Mouse (Mus musculus) mesoderm, embryonic 11.5 days (tissue): ENCODE data around the gene Fcho1.
"Not testable (repeated sequence)": the region's sequence is repeated elsewhere in the genome, so short reads cannot be mapped to it uniquely, and the experiment has no call there.

Source experiments
- DNase-seq: peaks from one replicate; pipeline ENCODE4 v3.0.0-alpha.2; 2012; ENCODE audit warnings: low read depth, low spot score

The Fcho1 gene

DNA sequence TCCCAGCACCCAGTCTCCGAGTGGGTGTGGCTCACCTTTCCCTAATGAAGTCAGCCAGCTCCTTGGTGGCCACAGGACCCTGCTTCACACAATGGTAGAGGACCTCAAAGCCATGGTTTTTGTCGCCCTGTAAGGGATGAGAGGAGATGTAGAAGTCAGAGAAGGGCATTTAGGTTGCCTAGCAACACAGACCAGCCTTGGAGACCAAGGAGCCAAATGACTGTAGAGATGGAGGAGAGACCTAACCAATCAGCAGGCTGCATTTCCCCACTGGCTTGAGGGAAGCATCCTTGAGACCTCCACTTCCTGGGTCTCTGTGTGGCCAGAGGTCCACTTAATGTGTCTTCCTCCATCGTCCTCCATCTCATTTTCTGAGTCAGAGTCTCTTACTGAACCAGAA, 7.3 kb downstream of the Fcho1 start:
- DNase-seq = no peak

DNA sequence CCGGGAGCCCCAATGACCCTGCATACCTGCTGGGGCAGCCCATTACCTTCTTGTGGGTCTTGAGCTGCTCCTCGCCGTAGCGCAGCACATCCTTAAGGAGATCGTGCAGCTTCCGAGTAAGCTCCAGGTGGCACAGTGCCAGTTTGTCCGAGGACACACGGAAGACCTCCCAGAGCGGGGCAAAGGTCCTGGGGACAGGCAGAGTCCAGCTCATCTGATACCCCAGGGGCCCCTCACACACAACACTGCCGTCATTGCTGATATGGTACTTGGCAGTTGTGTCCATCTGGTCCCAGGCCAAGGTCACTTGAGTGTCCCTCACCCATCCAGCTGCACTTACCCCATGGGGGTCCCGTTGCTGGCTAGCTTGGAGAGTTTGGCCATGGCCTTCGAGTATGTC, 8.4 kb downstream of the Fcho1 start:
- DNase-seq = no peak

DNA sequence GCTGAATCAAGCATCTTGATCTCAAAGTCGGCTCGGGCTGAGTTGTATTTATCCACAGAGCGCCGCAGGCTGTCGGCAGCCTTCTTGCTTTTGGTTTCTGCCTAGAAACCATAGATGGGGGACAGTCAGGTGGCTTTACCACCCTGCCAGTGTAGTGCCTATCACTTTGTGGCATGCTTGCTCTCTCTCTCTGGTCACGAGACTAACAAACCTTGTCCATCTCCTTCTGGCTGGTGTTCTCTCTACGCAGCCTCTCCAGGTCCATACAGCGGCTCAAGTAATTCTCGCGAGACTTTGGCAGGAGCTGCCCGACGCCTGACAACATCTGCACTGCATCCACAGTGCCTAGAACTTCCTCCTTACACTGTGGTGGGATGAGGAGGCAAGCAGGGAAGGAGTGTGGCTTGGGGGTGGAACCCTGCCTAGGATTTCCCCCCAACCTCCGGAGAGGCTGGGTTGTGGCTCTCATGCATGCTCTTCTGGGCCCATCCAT, 8.9 kb downstream of the Fcho1 start:
- no peak for DNase-seq

DNA sequence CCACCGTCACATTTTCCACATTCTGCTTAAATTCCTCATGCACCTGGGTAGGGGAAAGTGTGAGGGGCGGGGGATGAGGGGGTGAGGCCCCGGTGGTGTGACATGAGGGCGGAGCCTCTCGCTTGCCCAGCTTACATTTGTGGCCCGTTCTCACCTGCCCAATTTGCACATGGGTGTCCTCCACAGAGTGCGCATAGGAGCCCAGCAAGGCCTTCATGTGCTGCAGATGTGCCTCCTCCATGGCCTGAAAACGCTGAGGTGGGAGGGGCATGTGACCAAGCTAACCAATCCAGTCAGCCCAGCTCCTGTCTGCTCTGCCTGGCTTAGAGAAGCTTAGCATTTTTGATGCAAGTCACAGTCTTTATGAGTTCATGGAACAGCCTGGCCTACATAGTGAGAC, 10.0 kb downstream of the Fcho1 start:
- DNase-seq = no peak

DNA sequence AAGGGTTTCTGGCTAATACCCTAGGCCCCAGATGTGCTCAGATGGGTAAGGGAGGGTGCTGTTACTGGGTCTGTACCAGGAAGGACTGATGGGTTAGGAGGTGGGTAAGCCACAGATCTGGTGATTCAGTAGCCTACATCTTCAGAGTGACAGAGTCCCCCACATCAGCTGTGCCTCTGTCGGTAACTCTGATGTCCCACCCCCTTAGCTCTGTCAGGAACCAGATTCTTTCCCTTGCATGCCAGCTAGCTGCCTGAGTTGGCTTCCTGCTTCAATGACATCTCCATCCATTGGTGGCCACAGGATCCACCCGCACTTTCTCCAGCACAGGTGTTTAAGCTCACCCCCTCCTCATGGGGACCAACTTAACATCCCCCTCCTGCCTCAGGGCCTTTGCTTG, 13.9 kb downstream of the Fcho1 start:
- DNase-seq = no peak

DNA sequence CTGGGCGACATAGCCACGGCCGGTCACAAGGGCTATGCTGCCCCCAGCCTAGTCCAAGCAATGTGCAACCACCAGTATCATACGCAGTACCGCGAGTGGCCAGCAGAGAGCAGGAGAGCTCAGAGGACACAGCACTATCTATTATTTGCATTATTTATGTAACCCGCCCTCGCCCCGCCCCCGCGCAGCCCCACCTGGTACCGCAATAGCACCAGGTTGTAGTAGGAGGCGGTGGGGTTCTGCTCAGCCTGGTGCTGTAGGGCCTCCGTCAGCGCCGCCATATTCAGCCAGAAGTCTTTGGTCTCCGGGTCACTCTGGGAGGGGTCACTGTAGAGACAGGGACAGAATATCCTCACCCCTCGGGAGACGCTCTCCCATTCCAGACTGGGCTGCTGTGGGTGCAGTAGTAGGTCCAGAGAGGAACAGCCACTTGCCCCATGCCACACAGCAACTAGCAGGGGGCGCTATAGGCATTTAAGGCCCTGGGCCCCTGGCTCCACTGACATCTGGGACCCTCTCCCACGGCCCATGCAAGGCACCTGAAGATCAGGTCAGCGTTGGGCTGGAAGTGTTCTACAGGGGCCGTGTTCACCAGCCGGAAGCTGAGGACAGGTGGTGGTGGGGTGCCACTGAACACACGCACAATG, 15.6 kb downstream of the Fcho1 start:
- peak; percentile 83 for DNase-seq

DNA sequence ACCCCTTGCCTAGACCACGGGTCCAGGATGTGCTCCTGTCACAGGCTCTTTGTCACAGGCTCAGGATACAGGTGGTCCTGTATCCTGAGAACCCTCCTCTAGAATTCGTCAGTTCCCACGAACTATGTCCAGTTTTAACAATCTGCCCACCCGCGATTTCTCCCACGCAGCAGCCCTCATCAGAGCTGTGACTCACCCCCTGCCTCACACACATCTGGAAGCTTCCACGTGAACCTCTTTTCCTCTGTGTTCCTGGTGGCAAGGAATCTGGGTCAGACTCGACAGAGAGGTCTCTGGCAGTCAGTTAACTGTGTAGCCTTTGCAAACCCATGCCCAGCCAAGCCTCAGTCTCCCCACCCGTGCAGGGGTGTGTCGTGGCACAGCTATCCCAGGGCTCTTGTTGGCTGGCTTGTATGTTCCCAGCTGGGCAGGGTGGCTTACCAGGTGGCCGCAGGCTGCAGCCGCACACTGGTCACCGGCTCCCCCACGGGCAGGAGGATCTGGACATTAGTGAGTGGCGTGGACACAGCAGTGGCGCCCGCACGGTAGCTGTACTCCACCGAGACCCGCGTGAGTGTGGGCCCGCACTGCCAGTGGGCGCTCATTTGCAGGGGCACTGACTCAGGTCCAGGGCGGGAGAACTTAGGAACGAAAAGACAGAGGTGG, 16.2 kb downstream of the Fcho1 start:
- DNase-seq = no peak

DNA sequence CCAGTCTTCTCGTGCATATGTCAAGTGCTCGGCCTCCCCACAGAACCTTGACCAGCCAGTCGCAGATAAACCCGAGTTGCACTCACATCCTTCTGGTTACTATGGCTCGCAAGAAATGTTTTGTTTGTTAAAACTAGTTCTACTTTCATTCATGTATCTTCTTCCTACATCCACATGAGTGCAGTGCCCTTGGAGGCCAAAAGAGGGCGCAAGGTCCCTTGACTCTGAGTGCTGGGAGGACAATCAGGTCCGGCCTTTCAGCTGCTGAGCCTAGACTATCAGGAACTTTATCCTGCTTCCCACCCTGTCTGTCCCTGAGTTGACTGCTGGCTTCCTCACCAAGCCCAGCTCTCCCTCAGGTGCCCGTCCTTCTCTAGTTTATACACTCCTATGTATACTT, 17.6 kb downstream of the Fcho1 start:
- peak; percentile 64 for DNase-seq

DNA sequence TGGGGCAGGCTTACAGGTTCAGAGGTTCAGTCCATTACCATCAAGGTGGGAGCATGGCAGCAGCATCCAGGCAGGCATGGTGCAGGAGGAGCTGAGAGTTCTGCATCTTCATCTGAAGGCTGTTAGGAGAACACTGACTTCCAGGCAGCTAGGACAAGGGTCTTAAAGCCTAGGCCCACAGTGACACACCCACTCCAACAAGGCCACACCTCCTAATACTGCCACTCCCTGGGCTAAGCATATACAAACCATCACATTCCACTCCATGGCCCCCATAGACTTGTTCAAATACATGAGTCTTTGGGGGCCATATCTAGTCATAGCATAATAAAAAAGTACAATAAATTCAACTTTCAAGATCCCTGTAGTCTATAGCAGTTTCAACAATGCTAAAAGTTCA, 22.1 kb downstream of the Fcho1 start:
- DNase-seq = not testable (repeated sequence)

DNA sequence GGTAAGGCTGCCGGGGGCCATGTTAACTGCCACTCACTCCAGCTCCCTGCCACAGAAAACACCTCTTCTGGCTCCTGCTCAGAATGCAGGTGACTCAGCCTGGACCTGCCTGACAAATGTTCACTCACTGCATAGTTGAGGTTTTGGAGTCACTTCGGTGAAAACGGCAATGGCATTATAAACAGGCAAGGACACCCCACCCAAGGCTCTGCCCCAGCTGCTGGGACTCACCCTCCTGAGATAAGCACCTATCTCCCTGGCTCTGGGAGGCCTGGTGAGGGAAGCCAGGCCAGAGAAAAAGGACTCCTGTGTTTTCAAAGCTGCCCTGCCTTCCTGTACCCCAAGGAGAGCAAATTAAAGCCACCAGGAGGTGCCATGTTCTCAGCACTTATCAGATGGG, 22.6 kb downstream of the Fcho1 start:
- DNase-seq = no peak

DNA sequence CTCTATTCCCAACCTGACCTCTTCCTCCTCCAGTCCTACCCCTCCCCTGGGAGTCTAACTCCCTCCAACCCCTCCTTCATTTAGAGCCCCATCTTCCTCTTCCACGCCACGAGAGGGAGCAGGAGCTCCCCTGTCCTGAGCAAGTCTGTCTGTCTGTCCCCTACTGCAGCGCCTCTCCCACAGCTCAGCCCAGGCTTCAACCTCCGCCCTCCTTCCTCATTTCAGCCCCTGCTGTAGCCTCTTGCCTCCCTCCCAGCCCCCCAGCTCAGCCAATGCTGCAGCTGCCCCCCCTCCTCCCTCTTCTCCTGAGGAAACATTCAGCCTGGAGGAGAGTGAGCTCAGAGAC, 23.5 kb downstream of the Fcho1 start:
- no peak for DNase-seq

DNA sequence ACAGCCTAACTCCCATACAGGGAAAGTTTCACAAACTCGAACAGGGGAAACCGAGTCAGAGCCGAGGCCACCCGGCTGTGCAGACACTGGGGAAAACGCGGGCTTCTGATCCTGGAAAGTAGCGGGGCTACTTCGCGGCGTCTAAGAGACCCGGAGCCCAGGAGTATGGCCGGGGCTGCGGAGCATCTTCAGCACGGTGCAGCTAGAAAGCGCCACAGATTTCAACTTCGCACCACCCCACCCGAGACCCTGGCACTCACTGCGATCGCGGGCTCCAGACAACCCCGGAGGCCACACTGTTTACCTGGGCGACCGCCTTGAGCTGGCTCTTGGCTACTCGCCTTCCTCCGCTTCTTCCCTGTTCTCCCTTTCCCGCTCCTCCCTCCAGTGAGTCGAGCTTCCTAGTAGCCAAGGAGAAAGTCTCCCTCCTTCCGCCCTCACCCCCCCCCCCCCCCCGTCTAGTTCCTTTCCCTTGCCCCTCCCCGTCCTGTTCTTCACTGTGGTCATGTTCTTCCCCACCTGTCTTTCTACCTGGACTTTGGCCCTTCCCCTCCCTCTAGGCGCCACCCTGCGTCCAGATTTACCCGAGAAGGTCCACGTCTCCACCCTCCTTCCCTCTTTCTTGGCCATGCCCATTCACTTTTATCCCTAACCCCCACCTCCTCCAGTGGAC, 24.0 kb downstream of the Fcho1 start, which contains the start of gene B3gnt3:
Gene B3gnt3 (minus strand): TSS at position 376 of the 673 bp plus-strand sequence.
- no peak for DNase-seq

DNA sequence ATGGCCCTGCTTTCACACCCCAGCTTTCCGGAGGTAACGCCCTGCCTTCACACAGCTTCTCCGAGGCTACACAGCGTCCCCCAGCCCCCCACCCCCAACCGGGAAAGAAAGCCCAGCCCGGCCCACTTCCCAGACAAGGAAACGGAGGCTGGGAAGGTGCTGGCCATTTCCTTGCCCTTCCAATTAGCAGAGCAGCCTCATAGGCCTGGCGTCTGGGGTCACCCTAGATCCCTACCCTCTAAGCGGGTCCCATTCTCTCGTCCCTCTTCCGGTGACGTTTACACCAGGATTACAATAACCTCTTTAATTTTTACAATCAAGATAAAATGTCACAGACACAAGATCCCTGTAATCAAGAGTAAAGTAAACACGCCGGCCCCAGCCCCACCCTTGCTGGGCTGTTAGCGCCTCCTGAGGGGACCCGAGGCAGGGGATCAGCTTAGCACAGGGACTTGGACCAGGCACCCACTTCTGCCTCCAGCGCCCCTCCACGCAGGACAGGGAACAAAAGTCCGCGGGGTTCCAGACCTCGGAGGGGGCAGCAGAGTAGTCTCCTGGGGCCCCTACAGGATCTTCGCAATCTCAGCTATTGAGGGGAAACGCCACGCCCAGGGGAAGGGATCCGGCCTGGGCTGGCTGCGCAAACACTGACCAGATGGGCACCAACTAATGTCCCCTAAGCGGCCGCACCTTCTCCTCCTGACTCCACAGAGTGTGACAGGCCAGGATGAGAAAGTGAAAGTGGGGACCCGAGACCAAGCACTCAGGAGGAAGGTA, 24.8 kb downstream of the Fcho1 start:
- no peak for DNase-seq

DNA sequence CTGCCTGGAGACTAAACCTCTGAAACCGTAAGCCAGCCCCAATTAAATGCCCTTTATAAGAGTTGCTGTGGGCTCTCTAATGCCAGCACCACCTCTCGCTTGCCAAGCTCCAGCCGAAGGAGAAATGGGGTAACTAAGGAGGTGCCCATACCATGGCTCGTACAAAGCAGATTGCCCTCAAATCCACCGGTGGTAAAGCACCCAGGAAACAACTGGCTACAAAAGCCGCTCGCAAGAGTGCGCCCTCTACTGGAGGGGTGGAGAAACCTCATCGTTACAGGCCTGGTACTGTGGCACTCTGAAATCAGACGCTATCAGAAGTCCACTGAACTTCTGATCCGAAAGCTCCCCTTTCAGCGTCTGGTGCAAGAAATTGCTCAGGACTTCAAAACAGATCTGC, 30.1 kb downstream of the Fcho1 start:
- not testable (repeated sequence) for DNase-seq

DNA sequence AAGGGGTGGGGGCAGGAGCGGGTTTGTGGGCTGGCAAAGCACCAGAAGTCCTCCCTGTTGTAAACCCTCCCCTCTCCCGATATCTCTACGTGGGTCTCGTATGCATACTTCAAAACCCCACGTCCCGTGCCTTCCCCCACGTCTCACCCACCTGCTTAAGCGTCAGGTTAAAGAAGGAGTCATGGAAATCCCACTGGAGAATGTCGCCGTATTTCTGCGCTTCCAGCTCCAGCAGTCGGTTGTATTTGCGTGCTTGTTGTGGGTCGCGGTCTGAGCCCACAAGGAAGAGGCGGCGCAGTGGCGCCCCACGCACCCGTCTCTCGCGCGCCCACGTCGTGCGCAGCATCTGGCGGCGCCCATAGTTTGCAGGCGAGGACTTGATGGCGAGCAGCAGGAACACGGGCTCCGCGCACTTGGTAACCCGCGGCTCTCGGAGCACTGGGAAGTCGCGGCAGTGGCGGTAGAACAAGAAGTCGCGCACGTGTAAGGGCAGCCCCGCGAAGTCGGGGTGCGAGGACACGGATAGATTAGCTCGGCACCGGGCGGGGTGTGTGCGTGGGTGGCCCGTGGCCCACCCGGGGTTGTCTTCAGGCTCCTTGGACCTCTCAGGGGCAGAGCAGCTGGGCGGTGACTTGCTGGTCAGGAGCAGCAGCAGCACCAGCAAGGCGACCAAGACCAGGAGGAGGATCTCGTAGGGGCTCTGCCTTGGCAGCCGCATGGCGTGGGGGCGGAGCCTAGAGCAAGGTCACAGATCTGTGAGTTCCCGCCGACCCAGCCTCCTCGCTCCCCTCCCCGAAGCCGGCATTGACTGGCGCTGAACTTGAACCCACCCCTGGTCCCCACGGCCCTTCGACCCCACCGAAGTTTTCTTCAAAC, 32.1 kb downstream of the Fcho1 start:
- no peak for DNase-seq

DNA sequence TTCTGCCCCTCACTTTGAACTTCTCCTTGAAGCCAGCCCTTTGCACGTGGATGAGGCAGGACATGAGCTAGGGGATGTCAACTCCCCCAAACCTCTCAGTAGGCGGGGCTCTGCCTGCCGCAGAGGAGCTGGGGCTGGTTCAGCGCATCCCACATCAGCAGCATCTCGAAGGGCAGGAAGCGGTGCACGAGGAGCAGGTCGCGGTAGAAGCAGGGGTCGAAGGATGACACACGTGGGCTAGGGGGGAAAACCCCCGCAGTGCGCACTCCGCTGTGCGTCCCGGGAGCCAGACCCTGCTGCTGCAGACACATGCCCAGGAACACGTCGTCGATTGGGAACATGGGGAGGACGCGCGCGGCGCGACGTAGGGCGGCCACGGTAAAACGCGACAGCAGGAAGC, 33.0 kb downstream of the Fcho1 start:
- no peak for DNase-seq

DNA sequence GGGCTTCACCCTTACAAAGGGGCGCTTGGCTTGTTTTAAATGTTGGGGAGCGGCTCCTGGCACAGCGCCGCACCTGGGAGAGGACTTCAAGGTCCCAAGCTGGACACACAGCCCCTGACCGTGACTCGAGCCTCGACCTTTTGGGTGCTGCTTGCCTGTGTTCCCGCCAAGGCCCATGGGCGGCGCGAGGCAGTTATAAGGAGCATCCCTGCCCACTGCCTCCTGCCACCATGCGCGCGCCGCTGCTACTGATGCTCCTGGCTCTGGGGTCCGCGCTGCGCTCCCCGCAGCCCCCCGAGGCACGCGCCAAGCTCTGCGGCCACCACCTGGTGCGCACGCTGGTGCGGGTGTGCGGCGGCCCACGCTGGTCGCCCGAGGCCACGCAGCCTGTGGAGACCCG, 36.5 kb downstream of the Fcho1 start, which contains the start of gene Insl3:
Gene Insl3 (plus strand): TSS at position 187 of the 400 bp plus-strand sequence.
- DNase-seq = no peak

DNA sequence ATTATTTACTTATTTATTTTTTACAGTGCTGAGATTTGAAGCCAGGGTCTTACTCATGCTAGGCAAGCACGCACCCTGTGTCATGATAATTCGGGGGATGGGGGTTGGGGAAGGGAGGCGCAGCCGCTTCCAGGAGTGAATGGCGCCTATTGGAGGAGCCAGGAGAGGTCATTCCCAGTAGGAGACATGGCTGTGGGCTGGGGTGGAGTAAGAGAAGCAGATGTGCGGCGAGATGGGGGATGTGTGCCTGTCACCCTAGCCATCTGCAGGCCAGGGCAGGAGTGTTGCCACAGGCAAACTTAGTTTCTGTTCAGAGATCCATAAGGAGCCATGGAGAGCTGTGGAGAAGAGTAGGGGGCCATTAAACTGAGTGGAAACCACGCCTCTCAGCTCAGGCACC, 37.9 kb downstream of the Fcho1 start:
- DNase-seq = no peak

DNA sequence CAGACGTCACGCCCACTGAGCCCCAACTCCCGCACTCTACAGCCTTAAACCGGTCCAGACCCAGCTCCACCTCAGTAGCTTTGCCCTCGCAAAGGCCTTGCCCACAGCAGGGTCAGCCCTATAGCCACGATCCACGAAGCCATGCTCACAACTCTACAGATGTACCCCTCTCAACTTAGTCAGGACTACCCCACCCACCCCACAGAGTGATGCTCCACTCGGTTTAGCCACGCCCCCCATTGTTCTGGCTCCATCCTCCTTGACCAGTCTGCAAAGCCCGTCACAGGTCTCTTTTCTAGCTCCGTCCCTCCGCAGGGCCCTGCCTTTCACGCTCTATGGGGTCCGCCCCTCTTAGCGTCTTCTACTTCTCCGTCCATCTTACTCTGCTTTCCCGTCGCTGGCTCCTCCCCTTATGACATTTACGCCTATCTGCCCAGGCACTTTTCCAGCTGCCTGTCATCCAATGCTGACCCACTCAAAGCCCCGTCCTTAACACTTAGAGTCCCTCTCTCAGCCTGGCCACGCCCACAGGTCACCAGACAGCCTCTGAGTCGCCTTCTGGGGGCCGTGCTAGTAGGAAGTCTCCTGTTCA, 39.3 kb downstream of the Fcho1 start:
- no peak for DNase-seq

DNA sequence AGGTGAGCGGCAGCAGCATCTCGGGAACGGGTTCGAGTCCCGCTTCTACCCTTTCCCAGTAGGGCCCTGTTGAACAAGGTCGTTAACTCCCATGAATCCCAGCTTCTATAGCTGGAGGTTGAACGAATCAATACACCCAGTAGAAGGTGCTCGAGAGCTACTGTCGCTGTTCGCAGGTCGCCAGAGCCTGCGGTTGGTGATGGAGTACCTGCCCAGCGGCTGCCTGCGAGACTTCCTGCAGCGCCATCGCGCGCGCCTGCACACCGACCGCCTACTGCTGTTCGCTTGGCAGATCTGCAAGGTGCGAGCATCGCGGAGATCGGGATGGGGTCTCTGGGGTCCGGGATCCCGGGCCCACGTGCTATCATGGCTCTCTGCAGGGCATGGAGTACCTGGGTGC, 39.9 kb downstream of the Fcho1 start:
- DNase-seq = no peak

DNA sequence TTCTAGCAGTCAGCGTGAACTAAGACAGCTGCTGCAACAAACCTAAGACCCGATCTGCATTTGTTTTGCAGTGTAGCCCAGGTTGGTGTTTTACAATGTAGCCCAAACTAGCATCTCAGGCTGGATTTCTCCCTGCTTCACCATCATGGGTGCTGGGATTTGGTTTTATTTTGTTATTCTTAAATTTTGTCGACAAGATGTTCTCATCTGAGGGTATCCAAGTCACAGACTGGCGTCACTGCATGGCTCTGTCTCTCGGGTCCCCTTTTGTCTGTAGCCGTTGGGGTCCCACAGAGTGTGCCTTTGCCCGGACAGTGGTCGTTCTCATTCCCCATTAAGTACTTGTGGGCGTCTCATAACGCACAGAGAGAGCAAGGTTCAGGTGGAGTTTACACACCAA, 40.8 kb downstream of the Fcho1 start:
- no peak for DNase-seq
